Mouse (Mus musculus): ENCODE measurements at regions not wholly inside any gene's neighbourhood (a gene's known extent, or its start where the extent isn't known, plus 50 kb on each side); places are given as distances from the start of the nearest gene placed in this dataset.

DNA sequence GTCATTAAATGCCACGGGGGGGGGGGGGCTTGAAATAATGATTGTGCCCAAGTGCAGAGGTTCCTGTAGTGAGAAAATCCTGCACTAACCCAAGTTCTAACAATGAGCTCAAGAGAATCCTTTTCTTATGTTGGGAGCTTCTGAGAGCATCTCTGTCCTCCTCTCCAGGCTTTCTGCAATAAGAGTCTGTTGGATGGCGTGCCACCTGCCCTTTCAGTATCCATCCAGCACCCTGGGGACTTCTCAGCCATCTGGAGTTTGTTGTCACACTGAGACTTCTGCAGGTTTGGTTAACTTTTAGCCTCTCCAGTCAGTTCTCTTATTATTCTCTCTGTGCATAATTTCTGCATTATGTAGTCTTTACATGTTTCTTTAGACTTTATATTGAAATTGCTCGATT, 530.1 kb downstream of the Plod2 start:
- intact Hi-C loops (cut with DNase I) = no loop called here
- no peak for DNase-seq

- no peak for DNase-seq
- intact Hi-C loops (cut with DNase I) = no loop called here
Measured at GRCm38 (mm10) chr9:93083114-93083513, 541.1 kb downstream of the Plod2 start.

DNA sequence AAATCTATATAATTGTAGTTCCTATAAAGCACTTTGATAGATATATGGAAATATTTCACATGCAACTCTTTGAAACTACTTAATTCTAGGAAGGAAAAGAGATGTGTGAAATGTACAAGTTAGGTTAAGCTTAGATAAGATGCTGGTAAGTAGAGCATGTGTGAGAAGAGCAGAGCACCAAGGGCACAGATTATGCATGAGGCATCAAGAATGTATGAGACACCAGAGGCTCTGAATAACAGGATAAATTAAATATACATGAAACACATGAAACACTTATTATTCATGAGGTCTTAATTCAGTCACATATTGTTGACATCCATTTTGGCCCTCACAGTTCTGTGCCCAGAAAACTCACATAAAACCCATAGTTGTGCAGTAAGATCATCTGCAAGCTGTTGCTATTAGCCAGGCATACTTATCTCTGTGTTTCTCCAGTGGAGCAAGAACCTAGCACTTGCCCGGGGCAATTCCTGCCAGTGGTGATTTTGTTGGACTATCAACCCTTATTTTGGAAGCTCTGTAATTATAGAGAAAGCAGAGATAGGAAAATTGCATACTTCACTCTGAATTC, 556.1 kb downstream of the Plod2 start:
- intact Hi-C loops (cut with DNase I) = no loop called here
- no peak for DNase-seq

DNA sequence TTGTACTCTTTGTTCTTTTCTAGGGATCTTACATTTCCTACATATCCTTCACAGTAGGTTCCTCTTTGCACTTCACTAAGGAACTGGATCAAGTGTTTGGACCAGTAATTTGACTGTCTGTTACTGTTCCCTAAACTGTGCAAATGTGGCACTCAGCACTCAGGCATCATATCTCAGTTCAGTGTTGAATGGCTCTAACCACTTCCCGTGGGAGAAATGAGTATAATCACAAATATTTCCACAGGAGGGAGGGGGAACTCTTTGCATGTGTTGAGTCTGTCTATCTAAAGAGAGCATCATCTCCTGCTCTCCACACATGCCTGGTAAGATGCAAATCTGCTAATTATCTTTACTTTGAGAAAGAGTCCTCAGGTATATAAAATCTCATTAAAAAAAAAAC, 588.5 kb downstream of the Plod2 start:
- intact Hi-C loops (cut with DNase I) = no loop called here

DNA sequence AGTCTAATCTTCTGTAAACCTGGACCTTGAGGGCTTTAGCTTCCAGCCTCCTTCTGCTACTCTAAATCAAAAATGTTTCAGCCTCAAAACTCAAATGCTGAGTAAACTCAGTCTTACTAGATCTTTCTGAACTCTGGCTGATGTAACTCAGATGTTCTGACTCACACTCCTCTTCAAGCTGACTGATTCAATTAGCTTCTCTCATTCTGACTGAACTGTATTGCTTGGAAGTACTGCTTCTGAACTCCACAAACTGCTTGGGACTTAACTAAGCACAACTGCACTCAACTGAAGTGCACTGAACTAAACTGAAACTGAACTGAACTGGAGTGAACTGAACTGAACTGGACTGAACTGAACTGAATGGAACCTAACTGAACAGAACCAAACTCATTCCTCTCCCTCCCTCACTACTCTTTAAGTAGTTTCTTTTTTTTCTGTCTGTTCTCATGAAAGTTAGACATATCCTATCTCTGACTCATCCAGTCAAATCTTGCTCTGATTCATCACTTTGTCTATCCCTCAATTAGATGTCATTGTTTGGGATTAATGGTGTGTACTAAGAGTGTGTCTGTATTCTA, 589.7 kb downstream of the Plod2 start:
- no peak for DNase-seq
- intact Hi-C loops (cut with DNase I) = no loop called here

More for the DNA sequence above, 588.5 kb downstream of the Plod2 start:
- no peak for DNase-seq

- intact Hi-C loops (cut with DNase I) = no loop called here
- DNase-seq = no peak
Measured at GRCm38 (mm10) chr9:93136349-93136748, 594.3 kb downstream of the Plod2 start.

- no peak for DNase-seq
Measured at GRCm38 (mm10) chr9:93170071-93170470, 628.0 kb downstream of the Plod2 start.

GRCm38 (mm10) chr9:93186638-93187037, 644.6 kb downstream of the Plod2 start:
- intact Hi-C loops (cut with DNase I) = no loop called here
- DNase-seq = no peak

More at GRCm38 (mm10) chr9:93170071-93170470, 628.0 kb downstream of the Plod2 start:
- intact Hi-C loops (cut with DNase I) = no loop called here

GRCm38 (mm10) chr9:93232562-93232961, 690.5 kb downstream of the Plod2 start:
- DNase-seq = no peak
- intact Hi-C loops (cut with DNase I) = no loop called here

DNA sequence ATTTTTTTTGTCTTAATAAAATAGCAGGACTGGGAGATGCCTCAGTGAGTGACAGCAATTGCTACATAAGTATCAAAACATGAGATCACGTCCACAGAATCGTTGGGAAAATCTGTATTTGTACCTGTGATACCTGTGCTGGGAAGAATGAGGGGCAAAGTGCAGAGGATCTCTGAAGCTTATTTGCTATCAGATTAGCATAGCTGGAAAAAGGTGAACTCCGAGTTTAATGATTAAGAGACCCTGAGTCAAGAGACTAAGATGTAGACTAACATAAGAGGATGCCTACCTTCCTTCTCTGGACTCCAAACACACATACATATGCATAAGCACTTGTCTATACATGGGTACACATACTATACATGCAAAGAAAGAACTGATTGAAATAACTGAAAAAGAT, 710.1 kb downstream of the Plod2 start:
- intact Hi-C loops (cut with DNase I) = no loop called here
- no peak for DNase-seq

GRCm38 (mm10) chr9:93297332-93297731, 755.3 kb downstream of the Plod2 start:
- DNase-seq = no peak
- intact Hi-C loops (cut with DNase I) = no loop called here

DNA sequence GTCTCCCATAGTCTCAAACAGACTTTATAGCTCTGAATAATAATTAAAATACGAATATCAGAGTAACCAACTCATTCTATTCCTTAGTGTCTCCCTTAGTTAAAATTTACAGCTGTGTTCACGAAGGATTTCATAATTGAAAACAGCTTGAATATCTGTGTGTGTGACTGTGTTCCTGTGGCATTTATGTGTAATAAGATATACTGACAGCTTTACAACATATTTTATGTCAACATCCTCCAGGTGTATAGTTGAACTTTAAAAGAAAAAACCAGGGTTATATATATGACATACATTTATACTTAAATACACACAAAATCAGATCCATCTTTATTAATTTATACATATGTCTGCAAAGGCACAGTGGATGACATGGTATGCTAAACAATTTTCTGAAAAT, 764.7 kb downstream of the Plod2 start:
- intact Hi-C loops (cut with DNase I) = no loop called here
- DNase-seq = no peak

GRCm38 (mm10) chr9:93328997-93329682, 787.1 kb downstream of the Plod2 start:
- intact Hi-C loops (cut with DNase I) = no loop called here
- no peak for DNase-seq

All from heart, postnatal 14 days (tissue).